Mouse (Mus musculus): ENCODE measurements around the gene Pax7. TPM values are rescaled to one million over a fixed set of nuclear protein-coding genes. Genes with fewer than 3 reads are reported as not detected.

Pax7 gene
- total and polyA plus RNA-seq, 3 experiments: not detected

DNA sequence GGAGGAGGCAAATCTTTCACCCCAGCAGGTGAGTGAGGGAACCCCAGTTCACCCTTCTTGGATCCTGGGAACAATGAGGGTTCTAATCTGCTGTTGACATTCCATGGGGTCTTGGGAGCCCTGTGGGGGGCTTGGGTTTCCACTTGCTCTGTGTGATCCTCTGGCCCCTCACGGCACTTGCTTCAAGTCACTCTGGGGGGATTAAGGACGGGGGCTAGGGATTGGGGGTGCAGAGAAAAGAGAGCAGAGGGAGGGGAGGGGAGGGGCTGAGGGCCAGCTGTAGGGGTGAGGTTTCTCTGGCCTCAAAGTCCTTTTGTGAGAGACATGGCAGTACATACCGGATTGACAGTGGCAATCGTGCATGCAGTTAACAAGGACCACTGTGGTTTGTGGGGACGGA is 140.0 kb downstream of the Pax7 start:
- dilution Hi-C loops (cut with MboI; ENCODE audit: extremely low pct_ligation_motif_present, extremely low pct_unique_long_range_greater_than_20kb, low sequenced_read_pairs) (no loop called here), in situ Hi-C loops (cut with MboI; ENCODE audit: low pct_ligation_motif_present, low pct_unique_long_range_greater_than_20kb, low sequenced_read_pairs) (no loop called here)
- Histone ChIP-seq H3K9ac (ENCODE audit: insufficient read depth, low read depth) (no peak overlapping the region), H3K4me1 (ENCODE audit: control insufficient read depth in 1 of 2, insufficient read depth in 2 of 2) (no peaks in the 10 kb centered on the region), H3K79me2 (replicated peaks; ENCODE audit: control insufficient read depth, extremely low read depth, insufficient read depth, poor library complexity, severe bottlenecking) (no peaks in the 10 kb centered on the region), H3K9me3 (replicated peaks; ENCODE audit: low read length) (no peaks in the 10 kb centered on the region), H3K36me3 (replicated peaks in 1 of 2; ENCODE audit: control insufficient read depth in 1 of 2, insufficient read depth in 1 of 2, low read length in 1 of 2) (no peaks in the 10 kb centered on the region), H3K4me3 (replicated peaks in 1 of 3; ENCODE audit: low read depth in 2 of 3, low read length in 2 of 3, poor library complexity in 1 of 3) (no peak overlapping the region), H3K27ac (ENCODE audit: insufficient read depth, low read depth) (no peak overlapping the region), H3K4me2 (ENCODE audit: insufficient read depth, low read depth, poor library complexity, severe bottlenecking) (no peak overlapping the region), H3K27me3 (replicated peaks) (peaks cover 71% of the 10 kb centered on the region)
- DNase-seq (ENCODE audit: extremely low read depth): no peak
- TF ChIP-seq SMC3 (IDR thresholded peaks at IDR 0.05; ENCODE audit: low read depth, low read length) (no peak), E2F4 (IDR thresholded peaks at IDR 0.05; ENCODE audit: insufficient replicate concordance, low read depth, low read length) (no peak), POLR2A (IDR thresholded peaks at IDR 0.05; ENCODE audit: low read depth, low read length) (no peak), ZMIZ1 (IDR thresholded peaks at IDR 0.05; ENCODE audit: low read depth, low read length) (no peak), NELFE (IDR thresholded peaks at IDR 0.05; ENCODE audit: low read depth, low read length) (no peak), ZC3H11A (IDR thresholded peaks at IDR 0.05; ENCODE audit: low read depth, low read length) (no peak), ELF1 (IDR thresholded peaks at IDR 0.05; ENCODE audit: low read depth, low read length) (no peak), JUN (IDR thresholded peaks at IDR 0.05; ENCODE audit: insufficient read depth, low read depth, low read length) (no peak), PAX5 (IDR thresholded peaks at IDR 0.05; ENCODE audit: low read length) (no peak), TCF12 (IDR thresholded peaks at IDR 0.05; ENCODE audit: low read depth, low read length) (no peak), KAT2A (IDR thresholded peaks at IDR 0.05; ENCODE audit: insufficient replicate concordance, low read length) (no peak), TBP (conservative IDR thresholded peaks at IDR 0.05; ENCODE audit: low read depth, low read length) (no peak), JUND (conservative IDR thresholded peaks at IDR 0.05; ENCODE audit: low read depth, low read length) (no peak), ETS1 (conservative IDR thresholded peaks at IDR 0.05; ENCODE audit: low read depth, low read length) (no peak), MAZ (IDR thresholded peaks at IDR 0.05; ENCODE audit: low read depth, low read length) (no peak), CTCF (conservative IDR thresholded peaks at IDR 0.05 in 1 of 2, IDR thresholded peaks at IDR 0.05 in 1 of 2; ENCODE audit: low read depth in 2 of 2, low read length in 2 of 2) (no peak), ZNF384 (IDR thresholded peaks at IDR 0.05; ENCODE audit: low read depth, low read length) (no peak)

DNA sequence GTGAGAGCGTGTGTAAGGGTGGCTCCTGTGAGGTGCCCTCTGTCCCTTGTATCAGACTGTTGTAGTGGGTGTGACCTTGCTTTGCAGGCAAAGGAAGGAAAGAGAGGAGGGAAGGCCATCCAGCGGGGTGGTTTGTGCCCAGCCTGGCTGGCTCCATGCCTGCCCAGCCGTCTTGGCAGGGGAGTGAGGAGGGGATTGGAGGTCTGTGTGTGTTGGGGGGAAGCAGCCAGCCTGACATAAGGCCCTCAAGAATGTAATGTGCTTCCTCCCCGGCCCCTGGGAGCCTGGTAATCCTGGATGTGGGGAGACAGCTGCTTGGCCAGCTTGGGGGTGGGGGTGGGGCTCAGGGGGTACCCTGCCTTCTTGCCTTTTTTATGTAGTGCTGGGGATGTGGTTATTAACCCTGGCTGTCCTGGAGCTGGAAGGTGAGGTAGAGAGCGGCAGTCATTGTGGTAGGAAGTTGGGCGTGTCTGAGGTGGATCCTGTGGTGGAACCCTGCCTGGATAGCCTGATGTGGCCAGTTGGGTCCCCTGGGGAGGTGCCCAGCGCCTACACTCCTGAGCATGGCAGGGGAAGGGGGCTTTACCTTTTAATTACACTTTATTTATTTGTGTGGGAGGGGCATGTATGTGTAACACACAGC is 143.6 kb downstream of the Pax7 start:
- no peaks in the 10 kb centered on the region for H3K9me3 ChIP-seq (replicated peaks; ENCODE audit: low read length)
- no peaks in the 10 kb centered on the region for H3K4me1 ChIP-seq (ENCODE audit: control insufficient read depth in 1 of 2, insufficient read depth in 2 of 2)
- H3K36me3 ChIP-seq (replicated peaks in 1 of 2; ENCODE audit: control insufficient read depth in 1 of 2, insufficient read depth in 1 of 2, low read length in 1 of 2): no peaks in the 10 kb centered on the region
- no peak overlapping the region for H3K4me2 ChIP-seq (ENCODE audit: insufficient read depth, low read depth, poor library complexity, severe bottlenecking)
- H3K27ac ChIP-seq (ENCODE audit: insufficient read depth, low read depth): no peak overlapping the region
- no peak overlapping the region for H3K9ac ChIP-seq (ENCODE audit: insufficient read depth, low read depth)
- in situ Hi-C loops (cut with MboI; ENCODE audit: low pct_ligation_motif_present, low pct_unique_long_range_greater_than_20kb, low sequenced_read_pairs) (loop anchor here (10.0 kb wide), 1 partner anchor 165 kb away; no protein-coding TSS in a partner anchor), dilution Hi-C loops (cut with MboI; ENCODE audit: extremely low pct_ligation_motif_present, extremely low pct_unique_long_range_greater_than_20kb, low sequenced_read_pairs) (no loop called here)
- H3K79me2 ChIP-seq (replicated peaks; ENCODE audit: control insufficient read depth, extremely low read depth, insufficient read depth, poor library complexity, severe bottlenecking): no peaks in the 10 kb centered on the region
- TF ChIP-seq MYC (IDR thresholded peaks at IDR 0.05; ENCODE audit: low read depth, low read length) (no peak), USF1 (IDR thresholded peaks at IDR 0.05; ENCODE audit: low read depth, low read length) (no peak), TBP (conservative IDR thresholded peaks at IDR 0.05; ENCODE audit: low read depth, low read length) (no peak)
- DNase-seq (ENCODE audit: extremely low read depth): no peak
- peaks cover 70% of the 10 kb centered on the region for H3K27me3 ChIP-seq (replicated peaks)
- no peak overlapping the region for H3K4me3 ChIP-seq (replicated peaks in 1 of 3; ENCODE audit: low read depth in 2 of 3, low read length in 2 of 3, poor library complexity in 1 of 3)

Measured in CH12.LX (cell line).